Mouse (Mus musculus): Measurements from ENCODE around the gene Rflna.

DNA sequence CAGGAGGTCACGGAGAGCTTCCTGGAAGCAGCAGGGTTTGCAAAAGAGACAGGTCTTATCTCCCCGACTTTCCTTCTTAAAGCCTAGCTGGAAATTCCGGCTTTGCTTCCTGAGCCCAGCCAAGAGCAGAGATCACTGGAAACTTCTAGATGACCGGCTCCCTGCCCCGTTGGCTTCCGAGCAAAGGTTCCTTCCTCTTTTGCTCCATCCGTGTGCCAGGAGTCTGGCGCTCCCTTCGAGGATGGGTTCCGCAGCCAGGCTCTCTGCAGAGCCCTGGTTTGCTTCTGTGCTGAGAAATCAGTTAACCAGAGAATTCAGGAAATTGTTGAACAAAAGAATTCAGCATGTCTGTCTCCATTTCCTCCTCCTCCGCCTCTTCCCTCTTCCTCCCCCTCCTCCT is 10.1 kb upstream of the Rflna start:
- TF ChIP-seq CTCF (IDR thresholded peaks at IDR 0.05; ENCODE audit: low read depth, low read length) = no peak
- TF ChIP-seq POLR2A (IDR thresholded peaks at IDR 0.05; ENCODE audit: borderline replicate concordance, low read depth, low read length) = no peak
